Mouse (Mus musculus): ENCODE results near the gene Gbp7. TPM values are rescaled to one million over a fixed set of nuclear protein-coding genes. Genes with fewer than 3 reads are reported as not detected.
"Not testable (repeated sequence)": the region's sequence is repeated elsewhere in the genome, so short reads cannot be mapped to it uniquely, and the experiment has no call there.

Gene Gbp7
- polyA plus RNA-seq, 2 experiments: 0.82 to 3.4 TPM

- ATAC-seq (ENCODE audit: low FRiP score, low read depth): no peak
- no peak for DNase-seq (ENCODE audit: low spot score)
- H3K27me3 ChIP-seq (ENCODE audit: control insufficient read depth, insufficient read depth, low read length): 0 out of 2 replicates have a peak, but pooled peaks cover 4% of the 10 kb centered on the region
- H3K4me3 ChIP-seq (replicated peaks; ENCODE audit: low read length): no peak overlapping the region
- no peak overlapping the region for H3K9ac ChIP-seq (ENCODE audit: low read depth, low read length, severe bottlenecking)
- H3K4me1 ChIP-seq (ENCODE audit: control insufficient read depth, insufficient read depth, low read length): no peaks in the 10 kb centered on the region
- H3K27ac ChIP-seq (replicated peaks; ENCODE audit: low read depth, low read length): no peak overlapping the region
- H3K36me3 ChIP-seq (ENCODE audit: control insufficient read depth, insufficient read depth, low read length): no peaks in the 10 kb centered on the region
- H3K4me2 ChIP-seq (replicated peaks; ENCODE audit: low read depth, low read length, severe bottlenecking): no peak overlapping the region
- WGBS: 87% methylated on average over 3 of the region's 3 CpGs
- TF ChIP-seq POLR2A (IDR thresholded peaks at IDR 0.05; ENCODE audit: borderline replicate concordance, extremely low read depth, insufficient read depth, insufficient read length): no peak
- H3K9me3 ChIP-seq (ENCODE audit: control insufficient read depth, low read length): no peaks in the 10 kb centered on the region
These were observed 1.5 kb downstream of the Gbp7 start for GRCm38 (mm10) chr3:142531595-142531994.

GRCm38 (mm10) chr3:142533185-142533584, 3.0 kb downstream of the Gbp7 start:
- TF ChIP-seq POLR2A (IDR thresholded peaks at IDR 0.05; ENCODE audit: borderline replicate concordance, extremely low read depth, insufficient read depth, insufficient read length): no peak
- Histone ChIP-seq H3K9ac (ENCODE audit: low read depth, low read length, severe bottlenecking) (no peak overlapping the region), H3K4me1 (ENCODE audit: control insufficient read depth, insufficient read depth, low read length) (no peaks in the 10 kb centered on the region), H3K4me2 (replicated peaks; ENCODE audit: low read depth, low read length, severe bottlenecking) (no peak overlapping the region), H3K9me3 (ENCODE audit: control insufficient read depth, low read length) (no peaks in the 10 kb centered on the region), H3K4me3 (replicated peaks; ENCODE audit: low read length) (no peak overlapping the region), H3K27ac (replicated peaks; ENCODE audit: low read depth, low read length) (no peak overlapping the region), H3K36me3 (ENCODE audit: control insufficient read depth, insufficient read depth, low read length) (no peaks in the 10 kb centered on the region), H3K27me3 (ENCODE audit: control insufficient read depth, insufficient read depth, low read length) (0 out of 2 replicates have a peak, but pooled peaks cover 4% of the 10 kb centered on the region)
- 85% methylated on average over 3 of the region's 3 CpGs for WGBS
- DNase-seq (ENCODE audit: low spot score) (no peak), ATAC-seq (ENCODE audit: low FRiP score, low read depth) (no peak)

GRCm38 (mm10) chr3:142535667-142536066, 5.5 kb downstream of the Gbp7 start:
- Histone ChIP-seq H3K4me2 (replicated peaks; ENCODE audit: low read depth, low read length, severe bottlenecking) (no peak overlapping the region), H3K4me1 (ENCODE audit: control insufficient read depth, insufficient read depth, low read length) (no peaks in the 10 kb centered on the region), H3K9ac (ENCODE audit: low read depth, low read length, severe bottlenecking) (no peak overlapping the region), H3K27ac (replicated peaks; ENCODE audit: low read depth, low read length) (no peak overlapping the region), H3K36me3 (ENCODE audit: control insufficient read depth, insufficient read depth, low read length) (no peaks in the 10 kb centered on the region), H3K9me3 (ENCODE audit: control insufficient read depth, low read length) (no peaks in the 10 kb centered on the region), H3K4me3 (replicated peaks; ENCODE audit: low read length) (no peak overlapping the region), H3K27me3 (ENCODE audit: control insufficient read depth, insufficient read depth, low read length) (0 out of 2 replicates have a peak, but pooled peaks cover 4% of the 10 kb centered on the region)
- DNase-seq (ENCODE audit: low spot score) (no peak), ATAC-seq (ENCODE audit: low FRiP score, low read depth) (no peak)
- 64% methylated on average over 1 of the region's 1 CpGs for WGBS
- TF ChIP-seq POLR2A (IDR thresholded peaks at IDR 0.05; ENCODE audit: borderline replicate concordance, extremely low read depth, insufficient read depth, insufficient read length): no peak

GRCm38 (mm10) chr3:142541391-142541790, 11.2 kb downstream of the Gbp7 start:
- H3K9me3 ChIP-seq (ENCODE audit: control insufficient read depth, low read length): no peaks in the 10 kb centered on the region
- no peaks in the 10 kb centered on the region for H3K4me1 ChIP-seq (ENCODE audit: control insufficient read depth, insufficient read depth, low read length)
- H3K27me3 ChIP-seq (ENCODE audit: control insufficient read depth, insufficient read depth, low read length): no peaks in the 10 kb centered on the region
- no peak overlapping the region for H3K4me2 ChIP-seq (replicated peaks; ENCODE audit: low read depth, low read length, severe bottlenecking)
- ATAC-seq (ENCODE audit: low FRiP score, low read depth): no peak
- no peak overlapping the region for H3K9ac ChIP-seq (ENCODE audit: low read depth, low read length, severe bottlenecking)
- no peaks in the 10 kb centered on the region for H3K36me3 ChIP-seq (ENCODE audit: control insufficient read depth, insufficient read depth, low read length)
- WGBS: 84% methylated on average over 6 of the region's 6 CpGs
- no peak overlapping the region for H3K4me3 ChIP-seq (replicated peaks; ENCODE audit: low read length)
- no peak for DNase-seq (ENCODE audit: low spot score)
- TF ChIP-seq POLR2A (IDR thresholded peaks at IDR 0.05; ENCODE audit: borderline replicate concordance, extremely low read depth, insufficient read depth, insufficient read length): no peak
- H3K27ac ChIP-seq (replicated peaks; ENCODE audit: low read depth, low read length): no peak overlapping the region

- DNase-seq (ENCODE audit: low spot score); H3K9me3 ChIP-seq (ENCODE audit: control insufficient read depth, low read length); H3K4me2 ChIP-seq (replicated peaks; ENCODE audit: low read depth, low read length, severe bottlenecking); H3K4me1 ChIP-seq (ENCODE audit: control insufficient read depth, insufficient read depth, low read length); H3K36me3 ChIP-seq (ENCODE audit: control insufficient read depth, insufficient read depth, low read length); H3K27me3 ChIP-seq (ENCODE audit: control insufficient read depth, insufficient read depth, low read length); H3K27ac ChIP-seq (replicated peaks; ENCODE audit: low read depth, low read length); H3K9ac ChIP-seq (ENCODE audit: low read depth, low read length, severe bottlenecking); ATAC-seq (ENCODE audit: low FRiP score, low read depth); H3K4me3 ChIP-seq (replicated peaks; ENCODE audit: low read length): not testable (repeated sequence)
- 80% methylated on average over 12 of the region's 12 CpGs for WGBS
These were observed 12.6 kb downstream of the Gbp7 start for GRCm38 (mm10) chr3:142542776-142543175.

GRCm38 (mm10) chr3:142546690-142547089, 16.5 kb downstream of the Gbp7 start:
- no peak for TF ChIP-seq POLR2A (IDR thresholded peaks at IDR 0.05; ENCODE audit: borderline replicate concordance, extremely low read depth, insufficient read depth, insufficient read length)
- Histone ChIP-seq H3K27ac (replicated peaks; ENCODE audit: low read depth, low read length) (no peak overlapping the region), H3K27me3 (ENCODE audit: control insufficient read depth, insufficient read depth, low read length) (no peaks in the 10 kb centered on the region), H3K9ac (ENCODE audit: low read depth, low read length, severe bottlenecking) (no peak overlapping the region), H3K4me1 (ENCODE audit: control insufficient read depth, insufficient read depth, low read length) (no peaks in the 10 kb centered on the region), H3K4me3 (replicated peaks; ENCODE audit: low read length) (no peak overlapping the region), H3K4me2 (replicated peaks; ENCODE audit: low read depth, low read length, severe bottlenecking) (no peak overlapping the region), H3K9me3 (ENCODE audit: control insufficient read depth, low read length) (no peaks in the 10 kb centered on the region), H3K36me3 (ENCODE audit: control insufficient read depth, insufficient read depth, low read length) (no peaks in the 10 kb centered on the region)
- 85% methylated on average over 3 of the region's 3 CpGs for WGBS
- DNase-seq (ENCODE audit: low spot score) (no peak), ATAC-seq (ENCODE audit: low FRiP score, low read depth) (no peak)

Data from limb, embryonic 14.5 days (tissue).